Mouse (Mus musculus) forebrain, embryonic 14.5 days (tissue): ENCODE data around the gene Pde4d. TPM values are rescaled to one million over a fixed set of nuclear protein-coding genes. Genes with fewer than 3 reads are reported as not detected.

Experiments
- ATAC-seq: fragments of 200-750 bp; cut with Nextera tagmentation; 2 replicates; pipeline ENCODE4 v1.8.0; 2017; ENCODE audit warnings: mild to moderate bottlenecking, moderate library complexity
- DNase-seq: peaks from one replicate; pipeline ENCODE4 v3.0.0-alpha.2; 2015; ENCODE audit warnings: low spot score
- H3K27ac ChIP-seq: fragments of 300-500 bp; sonication (generic); 2 replicates; pipeline ENCODE4 v1.5.1; 2014; ENCODE audit warnings: low read depth, mild to moderate bottlenecking, control low read depth, low read length, moderate library complexity
- H3K27me3 ChIP-seq: fragments of 300-500 bp; sonication (generic); replicated peaks from 2 replicates; pipeline ENCODE4 v1.6.1; 2014; ENCODE audit warnings: low read length, control low read depth, mixed read lengths; ENCODE audit not compliant: control insufficient read depth, insufficient read depth
- H3K36me3 ChIP-seq: fragments of 300-500 bp; sonication (generic); 2 replicates; pipeline ENCODE4 v1.6.1; 2014; ENCODE audit warnings: low read length, control low read depth; ENCODE audit not compliant: control insufficient read depth, insufficient read depth
- H3K4me1 ChIP-seq: fragments of 300-500 bp; sonication (generic); 2 replicates; pipeline ENCODE4 v1.6.1; 2014; ENCODE audit warnings: antibody characterized with exemption, low read length, control low read depth; ENCODE audit not compliant: control insufficient read depth, insufficient read depth
- H3K4me2 ChIP-seq: fragments of 300-500 bp; sonication (generic); 2 replicates; pipeline ENCODE4 v1.6.1; 2014; ENCODE audit warnings: mild to moderate bottlenecking, control low read depth, low read length
- H3K4me3 ChIP-seq: fragments of 300-500 bp; sonication (generic); 2 replicates; pipeline ENCODE4 v1.5.1; 2014; ENCODE audit warnings: low read depth, low read length, control low read depth
- H3K9ac ChIP-seq: fragments of 300-500 bp; sonication (generic); 2 replicates; pipeline ENCODE4 v1.6.1; 2014; ENCODE audit warnings: mild to moderate bottlenecking, low read length, control low read depth, moderate library complexity
- H3K9me3 ChIP-seq: fragments of 300-500 bp; sonication (generic); replicated peaks from 2 replicates; pipeline ENCODE4 v1.6.1; 2016; ENCODE audit warnings: low read length, control low read depth, mixed read lengths; ENCODE audit not compliant: control insufficient read depth
- WGBS: fragments of 180-500 bp; shearing (Covaris S2); extraction: QIAGEN DNeasy Blood & Tissue Kit; methylation state at CpG from one replicate; pipeline ENCODE4 v1.1.7; 2014; 5-methylcytosine and 5-hydroxymethylcytosine counted together
- polyA plus RNA-seq: library from polyadenylated mRNA; unstranded; fragments of >200 nt; fragmentation: Nextera tagmentation; extraction: Ambion mirVana; gene quantifications from 2 replicates; pipeline ENCODE4 v1.2.1, GENCODE M21; 2014

Pde4d gene
- polyA plus RNA-seq, 1 experiment from 2014 or later = 13.7 TPM

GRCm38 (mm10) chr13:109210403-109210802, 760.7 kb downstream of the Pde4d start:
- DNase-seq = peak; percentile 84
- H3K9ac ChIP-seq = no peak overlapping the region
- no peak overlapping the region for H3K4me3 ChIP-seq
- no peaks in the 10 kb centered on the region for H3K36me3 ChIP-seq
- no peaks in the 10 kb centered on the region for H3K9me3 ChIP-seq
- no peaks in the 10 kb centered on the region for H3K27me3 ChIP-seq
- no peaks in the 10 kb centered on the region for H3K4me1 ChIP-seq
- H3K27ac ChIP-seq = no peak overlapping the region
- H3K4me2 ChIP-seq = no peak overlapping the region
- ATAC-seq = peak; percentile 56
- 4% methylated on average over 4 of the region's 4 CpGs for WGBS

GRCm38 (mm10) chr13:109211471-109211870, 761.7 kb downstream of the Pde4d start:
- WGBS = 74% methylated on average over 8 of the region's 8 CpGs
- Histone ChIP-seq H3K27me3 (no peaks in the 10 kb centered on the region), H3K9me3 (no peaks in the 10 kb centered on the region), H3K36me3 (no peaks in the 10 kb centered on the region), H3K4me3 (no peak overlapping the region), H3K4me1 (no peaks in the 10 kb centered on the region), H3K9ac (no peak overlapping the region), H3K27ac (no peak overlapping the region), H3K4me2 (no peak overlapping the region)
- ATAC-seq (no peak), DNase-seq (no peak)

- Histone ChIP-seq H3K4me3 (no peak overlapping the region), H3K4me1 (no peaks in the 10 kb centered on the region), H3K4me2 (no peak overlapping the region), H3K9ac (peak overlapping the region; percentile 29), H3K27ac (no peak overlapping the region), H3K27me3 (no peaks in the 10 kb centered on the region), H3K9me3 (no peaks in the 10 kb centered on the region), H3K36me3 (no peaks in the 10 kb centered on the region)
- no peak for ATAC-seq
- DNase-seq = no peak
- 56% methylated on average over 16 of the region's 16 CpGs for whole genome bisulfite sequencing
Observed at GRCm38 (mm10) chr13:109211941-109212487, 762.3 kb downstream of the Pde4d start.

GRCm38 (mm10) chr13:109212788-109213473, 763.2 kb downstream of the Pde4d start:
- H3K4me3 ChIP-seq = no peak overlapping the region

GRCm38 (mm10) chr13:109219019-109219725, 769.4 kb downstream of the Pde4d start:
- Histone ChIP-seq H3K27ac (no peak overlapping the region), H3K9me3 (no peaks in the 10 kb centered on the region), H3K4me2 (no peak overlapping the region), H3K9ac (no peak overlapping the region), H3K36me3 (no peaks in the 10 kb centered on the region), H3K27me3 (no peaks in the 10 kb centered on the region), H3K4me1 (no peaks in the 10 kb centered on the region), H3K4me3 (no peak overlapping the region)
- ATAC-seq (no peak), DNase-seq (no peak)
- 89% methylated on average over 8 of the region's 8 CpGs for WGBS

More at GRCm38 (mm10) chr13:109212788-109213473, 763.2 kb downstream of the Pde4d start:
- DNase-seq (peak; percentile 79), ATAC-seq (peak; percentile 50; the same call in 1 of the 2 replicates)
- WGBS = 30% methylated on average over 13 of the region's 13 CpGs
- H3K9me3 ChIP-seq = no peaks in the 10 kb centered on the region
- no peak overlapping the region for H3K27ac ChIP-seq
- no peaks in the 10 kb centered on the region for H3K36me3 ChIP-seq
- no peaks in the 10 kb centered on the region for H3K27me3 ChIP-seq
- no peaks in the 10 kb centered on the region for H3K4me1 ChIP-seq
- H3K4me2 ChIP-seq = peak overlapping the region; percentile 29; the same call in 1 of the 2 replicates
- H3K9ac ChIP-seq = no peak overlapping the region

GRCm38 (mm10) chr13:109228967-109229617, 779.3 kb downstream of the Pde4d start:
- Histone ChIP-seq H3K27ac (no peak overlapping the region), H3K4me3 (no peak overlapping the region), H3K9me3 (no peaks in the 10 kb centered on the region), H3K4me1 (0 out of 2 replicates have a peak, but pooled peaks cover 2% of the 10 kb centered on the region), H3K9ac (no peak overlapping the region), H3K27me3 (no peaks in the 10 kb centered on the region), H3K36me3 (no peaks in the 10 kb centered on the region), H3K4me2 (no peak overlapping the region; the same call in 1 of the 2 replicates)
- peak; percentile 79 for ATAC-seq
- DNase-seq = peak; percentile 83
- 31% methylated on average over 8 of the region's 8 CpGs for WGBS

GRCm38 (mm10) chr13:109229618-109230334, 780.0 kb downstream of the Pde4d start:
- Histone ChIP-seq H3K27ac (no peak overlapping the region), H3K4me2 (no peak overlapping the region; the same call in 1 of the 2 replicates), H3K27me3 (no peaks in the 10 kb centered on the region), H3K4me3 (no peak overlapping the region), H3K9ac (no peak overlapping the region), H3K4me1 (0 out of 2 replicates have a peak, but pooled peaks cover 2% of the 10 kb centered on the region), H3K36me3 (no peaks in the 10 kb centered on the region), H3K9me3 (no peaks in the 10 kb centered on the region)
- ATAC-seq (peak; percentile 35; the same call in 1 of the 2 replicates), DNase-seq (no peak)
- WGBS = 73% methylated on average over 17 of the region's 17 CpGs

GRCm38 (mm10) chr13:109230335-109230987, 780.7 kb downstream of the Pde4d start:
- no peaks in the 10 kb centered on the region for H3K36me3 ChIP-seq
- no peak overlapping the region for H3K27ac ChIP-seq
- no peak for ATAC-seq
- H3K9ac ChIP-seq = no peak overlapping the region
- no peak overlapping the region for H3K4me3 ChIP-seq
- H3K27me3 ChIP-seq = no peaks in the 10 kb centered on the region
- H3K4me2 ChIP-seq = no peak overlapping the region
- WGBS = 73% methylated on average over 13 of the region's 13 CpGs
- no peak for DNase-seq
- H3K4me1 ChIP-seq = 0 out of 2 replicates have a peak, but pooled peaks cover 2% of the 10 kb centered on the region
- no peaks in the 10 kb centered on the region for H3K9me3 ChIP-seq
